Mouse (Mus musculus) lung, adult 2 months (tissue): ENCODE results near the gene Csnk1g1.

Source experiments
- CTCF ChIP-seq: fragments of 200-500 bp; IDR thresholded peaks from 2 replicates; pipeline ENCODE4 v1.5.1; 2011; ENCODE audit warnings: mild to moderate bottlenecking, low read length, control low read depth; ENCODE audit not compliant: insufficient read depth
- POLR2A ChIP-seq: fragments of 200-500 bp; IDR thresholded peaks from 2 replicates; pipeline ENCODE4 v1.6.1; 2011; ENCODE audit warnings: low read depth, mild to moderate bottlenecking, control low read depth, low read length, borderline replicate concordance; ENCODE audit errors: extremely low read depth

DNA sequence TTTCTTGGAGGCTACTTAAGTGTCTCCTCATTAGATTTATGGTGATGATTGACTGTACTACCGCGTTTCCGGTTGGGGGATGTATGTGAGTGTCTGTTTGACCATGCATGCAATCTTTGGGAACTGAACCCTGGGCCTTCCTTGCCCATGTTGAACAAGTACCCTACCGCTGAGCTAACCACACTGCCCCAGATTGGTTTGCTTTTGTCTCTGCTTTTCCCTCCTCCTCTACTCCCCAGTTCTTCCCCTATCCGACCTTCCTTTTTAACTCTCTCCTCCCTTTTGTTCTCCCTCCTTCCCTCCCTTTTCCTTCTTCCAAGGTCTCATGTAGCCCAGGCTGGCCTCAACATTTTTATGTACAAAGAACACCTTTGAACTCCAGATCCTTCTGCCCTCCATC lies 17.6 kb upstream of the Csnk1g1 start:
- TF ChIP-seq CTCF (no peak), POLR2A (no peak)
